Mouse (Mus musculus): ENCODE results near the gene Arid3a.
A peak's percentile ranks its signal among the peaks of the same experiment; 100 is the strongest.

Arid3a gene

GRCm38 (mm10) chr10:79976071-79976721 lies 49.4 kb downstream of the Arid3a start:
- no peak for DNase-seq (ENCODE audit: low spot score in 2 of 2)

- no peak for DNase-seq (ENCODE audit: low spot score in 2 of 2)
Measured at GRCm38 (mm10) chr10:79976722-79977107, 49.9 kb downstream of the Arid3a start.

GRCm38 (mm10) chr10:79977324-79977723 lies 50.5 kb downstream of the Arid3a start:
- no peak for DNase-seq (ENCODE audit: low spot score in 2 of 2)

GRCm38 (mm10) chr10:79978061-79978460 lies 51.2 kb downstream of the Arid3a start:
- no peak for DNase-seq (ENCODE audit: low spot score in 2 of 2)

- DNase-seq (ENCODE audit: low spot score in 2 of 2) = no peak
Measured at GRCm38 (mm10) chr10:79979401-79980155, 52.7 kb downstream of the Arid3a start.

GRCm38 (mm10) chr10:79983205-79983604 lies 56.4 kb downstream of the Arid3a start:
- no peak for DNase-seq (ENCODE audit: low spot score in 2 of 2)

GRCm38 (mm10) chr10:79983670-79984069 lies 56.8 kb downstream of the Arid3a start:
- peak; percentile 52 to 57 for DNase-seq (ENCODE audit: low spot score in 2 of 2)

- peak; percentile 79 to 81 for DNase-seq (ENCODE audit: low spot score in 2 of 2)
Measured at GRCm38 (mm10) chr10:79984195-79984816, 57.5 kb downstream of the Arid3a start, which contains the start of gene Tmem259. TSS of gene Tmem259 (minus strand) at chr10:79984330.

- DNase-seq (ENCODE audit: low spot score in 2 of 2) = peak; percentile 85 to 88
Measured at GRCm38 (mm10) chr10:79984871-79985270, 58.0 kb downstream of the Arid3a start.

GRCm38 (mm10) chr10:79985334-79986231 lies 58.7 kb downstream of the Arid3a start:
- peak; percentile 64 to 72 for DNase-seq (ENCODE audit: low spot score in 2 of 2)

- DNase-seq (ENCODE audit: low spot score in 2 of 2) = peak in 1 of 2 experiments; percentile 48
Measured at GRCm38 (mm10) chr10:79986232-79986878, 59.5 kb downstream of the Arid3a start.

GRCm38 (mm10) chr10:79986963-79987362 lies 60.1 kb downstream of the Arid3a start:
- peak; percentile 86 to 92 for DNase-seq (ENCODE audit: low spot score in 2 of 2)

GRCm38 (mm10) chr10:79987771-79988505 lies 61.1 kb downstream of the Arid3a start:
- no peak for DNase-seq (ENCODE audit: low spot score in 2 of 2)

GRCm38 (mm10) chr10:79988506-79989271 lies 61.8 kb downstream of the Arid3a start, which contains the start of gene Cnn2:
TSS of gene Cnn2 (plus strand) at chr10:79988584.
- peak in 1 of 2 experiments; percentile 49 for DNase-seq (ENCODE audit: low spot score in 2 of 2)

GRCm38 (mm10) chr10:79989272-79989786 lies 62.5 kb downstream of the Arid3a start:
- no peak for DNase-seq (ENCODE audit: low spot score in 2 of 2)

- no peak for DNase-seq (ENCODE audit: low spot score in 2 of 2)
Measured at GRCm38 (mm10) chr10:79989870-79990269, 63.0 kb downstream of the Arid3a start.

GRCm38 (mm10) chr10:79991099-79991498 lies 64.3 kb downstream of the Arid3a start:
- DNase-seq (ENCODE audit: low spot score in 2 of 2) = no peak

- DNase-seq (ENCODE audit: low spot score in 2 of 2) = no peak
Measured at GRCm38 (mm10) chr10:79991548-79991947, 64.7 kb downstream of the Arid3a start.

- no peak for DNase-seq (ENCODE audit: low spot score in 2 of 2)
Measured at GRCm38 (mm10) chr10:79994397-79995115, 67.7 kb downstream of the Arid3a start.
